Mouse (Mus musculus): ENCODE results near the gene Irf8.
A peak's percentile ranks its signal among the peaks of the same experiment; 100 is the strongest.

Gene Irf8

DNA sequence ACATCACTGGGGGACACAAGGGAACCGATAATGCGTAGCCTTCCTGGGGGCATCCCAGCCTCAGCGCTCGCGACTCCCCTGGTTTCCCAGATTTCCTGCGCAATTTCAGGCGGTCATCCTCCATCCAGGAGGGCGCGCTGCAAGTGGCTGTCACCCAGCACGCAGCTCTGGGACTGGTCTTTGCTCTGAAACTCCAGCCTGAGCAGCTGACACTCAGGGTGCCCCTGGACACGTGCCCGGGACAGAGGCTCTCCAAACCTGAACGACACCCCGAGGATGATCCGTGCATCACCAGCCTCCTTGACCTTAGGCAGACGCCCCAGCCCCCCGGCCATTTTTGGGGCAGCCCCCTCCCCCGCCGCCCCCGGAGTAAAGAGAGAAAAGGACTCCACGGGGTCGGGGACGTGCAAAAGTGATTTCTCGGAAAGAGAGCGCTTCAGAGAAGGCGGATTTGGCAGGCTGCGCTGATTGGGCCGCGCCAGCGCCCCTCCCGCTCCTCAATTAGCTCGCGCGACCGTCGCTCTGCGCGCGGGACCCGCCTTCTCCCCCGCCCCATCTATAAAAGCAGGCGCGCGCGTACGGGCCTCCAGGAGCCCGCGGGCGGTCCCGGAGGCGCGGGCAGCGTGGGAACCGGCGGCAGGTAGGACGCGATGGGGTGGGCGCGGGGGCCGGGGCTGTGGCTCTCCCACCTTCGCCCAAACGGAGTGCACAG is at the start of gene Irf8:
Irf8 (plus strand) TSS at position 589 of the 712 bp plus-strand sequence.
- DNase-seq (ENCODE audit: low spot score) = peak; percentile 76

DNA sequence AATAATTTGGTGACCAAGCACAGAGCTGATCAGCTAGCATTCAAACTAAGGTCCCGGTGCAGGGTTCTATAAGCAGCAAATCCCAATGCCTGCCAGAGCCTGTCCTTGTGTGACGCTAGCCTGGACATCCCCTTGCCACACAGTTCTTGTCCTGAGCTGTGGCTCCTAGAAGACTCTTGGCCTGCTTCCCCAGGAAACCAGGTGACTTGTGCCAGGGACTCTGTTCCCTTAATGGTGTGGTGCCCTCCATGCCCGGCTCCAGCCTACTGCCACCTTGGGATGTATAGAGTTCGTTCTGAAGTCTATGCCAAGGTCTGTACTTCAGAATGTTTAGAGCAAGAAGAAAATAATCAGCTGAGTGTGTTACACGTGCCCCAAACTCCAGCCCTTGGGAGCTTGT is 49.6 kb upstream of the Irf8 start:
- DNase-seq (ENCODE audit: low spot score) = no peak

DNA sequence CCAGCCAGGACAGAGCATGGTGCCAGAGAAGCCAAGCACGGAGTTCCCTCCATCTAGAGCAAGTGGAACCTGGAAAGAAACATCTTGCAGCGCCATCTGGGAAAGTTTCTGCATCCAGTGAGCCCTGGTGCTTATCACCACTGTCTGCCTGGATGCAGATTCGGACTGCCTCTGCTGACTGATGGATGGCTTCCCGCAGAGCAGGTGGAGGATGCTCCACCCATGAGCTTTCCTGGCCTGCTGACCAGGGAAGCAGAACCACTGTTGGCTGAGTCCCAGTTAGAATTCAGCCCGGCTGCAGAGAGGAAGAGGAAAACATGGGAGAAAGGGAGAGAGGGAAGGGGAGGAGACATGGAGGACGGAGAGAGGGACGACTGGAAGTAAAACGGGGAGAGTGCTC is 48.4 kb upstream of the Irf8 start:
- DNase-seq (ENCODE audit: low spot score) = no peak

DNA sequence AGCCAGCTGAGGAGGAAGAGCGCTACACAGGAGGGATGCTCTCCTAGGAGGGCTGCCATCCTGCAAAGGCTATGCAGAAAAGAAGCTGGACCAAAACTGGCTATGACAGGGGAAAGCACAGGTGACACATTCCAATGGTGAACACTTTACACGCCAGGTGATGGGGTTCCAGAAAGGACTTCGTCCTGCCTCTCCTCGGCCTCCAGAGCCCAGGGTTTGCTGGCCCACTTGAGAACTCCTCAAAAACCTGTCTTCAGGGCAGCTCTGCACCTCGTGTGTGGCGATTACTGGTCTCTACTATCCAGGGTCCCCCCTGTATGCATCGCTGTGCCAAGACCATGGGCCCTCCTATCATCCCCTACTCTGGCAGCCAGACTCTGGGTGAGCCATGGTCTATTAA is 47.6 kb upstream of the Irf8 start:
- no peak for DNase-seq (ENCODE audit: low spot score)

DNA sequence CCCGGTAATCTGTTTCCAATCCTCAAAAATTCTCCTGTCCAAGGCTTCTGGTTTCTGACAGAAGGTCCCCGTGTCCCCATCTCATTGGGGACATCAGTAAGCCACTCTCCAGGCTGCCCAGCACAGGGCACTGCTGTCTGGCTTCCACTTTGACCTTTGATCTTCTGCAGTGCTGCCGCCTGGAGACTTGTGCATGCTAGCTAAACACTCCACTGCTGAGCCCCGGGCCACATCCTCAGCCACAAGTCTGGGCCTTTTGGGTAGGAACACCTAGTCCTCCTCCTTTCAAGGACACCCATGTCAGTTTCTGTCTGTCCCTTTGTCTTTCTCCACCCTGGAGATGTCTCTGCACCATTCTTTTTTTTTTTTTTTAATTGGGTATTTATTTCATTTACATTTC is 43.2 kb upstream of the Irf8 start:
- no peak for DNase-seq (ENCODE audit: low spot score)

DNA sequence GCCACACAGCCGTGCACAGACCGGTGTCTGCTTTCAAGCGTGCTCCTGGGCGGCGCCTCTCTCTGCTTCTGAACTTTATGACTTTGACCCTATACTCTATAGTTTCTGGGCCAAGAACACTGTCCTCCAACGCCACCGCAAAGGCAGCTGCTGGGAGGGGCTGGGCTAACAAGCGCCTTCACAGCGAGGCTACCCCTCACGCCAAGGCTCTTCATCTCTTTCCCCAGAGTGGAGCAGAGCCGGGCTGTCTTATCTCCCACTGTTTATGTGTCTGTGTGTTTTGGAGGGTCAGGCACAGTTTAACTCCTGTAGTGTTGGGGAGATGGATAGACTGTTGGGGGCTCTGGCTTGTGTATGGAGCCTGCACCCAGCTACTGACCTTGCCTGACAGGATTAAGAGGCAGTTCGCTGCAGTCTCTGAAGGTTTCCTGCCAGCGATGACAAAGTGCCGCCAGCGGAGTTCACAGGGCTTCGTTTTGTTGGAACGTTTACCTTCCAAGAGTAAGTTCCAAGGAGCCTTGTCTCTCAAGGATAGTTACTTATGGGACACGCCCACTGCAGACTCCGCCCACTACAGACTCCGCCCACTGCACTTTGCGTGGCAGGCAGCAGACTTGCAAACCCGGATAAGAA is 42.2 kb upstream of the Irf8 start:
- DNase-seq (ENCODE audit: low spot score) = no peak

DNA sequence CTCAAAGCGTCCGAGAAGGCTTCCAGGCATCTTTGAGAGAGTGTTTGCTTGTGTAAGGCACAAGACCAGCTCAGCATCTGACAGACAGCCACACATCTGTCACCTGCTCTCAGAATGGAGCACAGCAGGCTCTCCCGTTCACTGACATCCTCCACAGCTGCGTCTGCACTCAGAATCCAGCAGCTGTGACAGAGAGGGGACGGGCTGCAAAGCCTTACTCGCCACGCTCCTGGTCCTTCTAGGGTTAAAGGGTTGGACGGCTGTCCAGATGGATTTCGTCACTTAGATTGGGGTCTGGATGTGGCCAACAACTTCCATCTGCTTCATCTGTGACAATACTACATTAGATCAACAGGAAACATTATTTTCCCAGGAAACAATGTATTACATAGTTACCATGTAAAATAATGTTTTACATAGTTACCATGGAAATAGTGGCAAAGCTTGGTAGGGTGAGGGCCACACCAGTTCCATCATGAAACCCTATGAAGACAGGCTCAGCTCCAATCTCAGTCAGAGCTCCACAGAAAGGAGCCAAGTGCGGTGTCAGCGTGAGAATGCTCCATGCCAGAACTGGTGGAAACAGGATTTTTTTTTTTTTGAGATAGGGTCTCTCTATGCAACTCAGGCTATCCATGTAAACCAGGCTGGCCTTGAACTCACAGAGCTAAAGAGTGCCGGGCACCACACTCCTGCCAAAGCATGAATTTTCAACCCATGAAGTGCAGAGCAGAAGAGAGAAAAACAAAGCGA is 39.6 kb upstream of the Irf8 start:
- no peak for DNase-seq (ENCODE audit: low spot score)

DNA sequence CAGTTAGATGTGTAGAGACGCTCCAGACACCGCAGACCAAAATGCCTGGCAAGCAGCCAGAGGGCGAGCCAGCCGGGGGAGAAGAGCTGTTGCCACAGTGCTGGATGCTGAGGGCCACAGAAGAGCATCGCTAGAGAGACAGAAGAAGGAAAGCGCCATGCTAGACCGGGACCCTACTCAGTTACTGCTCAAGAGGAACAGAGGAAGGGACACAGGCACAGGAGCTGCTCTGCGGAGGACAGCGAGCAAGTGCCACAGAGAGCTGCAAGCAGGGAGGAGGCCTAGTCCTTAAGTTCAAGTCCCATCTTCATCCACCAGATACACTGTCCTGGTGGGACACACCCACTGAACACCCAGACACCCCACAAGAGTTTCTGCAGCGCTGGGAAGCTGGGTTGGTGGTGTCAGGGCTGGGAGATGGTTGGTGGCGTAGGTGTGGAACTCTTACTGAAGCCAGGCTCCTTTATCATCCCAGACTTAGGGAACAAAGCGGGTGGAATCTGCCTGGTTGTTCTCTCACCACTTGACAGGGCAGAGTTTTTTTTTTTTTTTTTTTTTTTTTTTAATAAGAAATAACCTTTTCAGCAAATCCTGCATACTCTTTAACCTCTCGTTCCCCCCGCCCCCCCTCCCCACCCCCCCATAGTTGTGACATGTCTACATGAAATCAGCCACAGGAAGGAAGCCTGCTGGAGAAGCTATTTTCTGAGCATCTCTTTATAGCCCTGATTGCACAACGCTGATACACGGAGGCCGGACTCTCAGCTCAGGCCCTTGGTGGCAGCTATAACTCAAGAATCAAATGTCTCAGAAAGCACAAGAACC is 38.8 kb upstream of the Irf8 start:
- DNase-seq (ENCODE audit: low spot score) = no peak

DNA sequence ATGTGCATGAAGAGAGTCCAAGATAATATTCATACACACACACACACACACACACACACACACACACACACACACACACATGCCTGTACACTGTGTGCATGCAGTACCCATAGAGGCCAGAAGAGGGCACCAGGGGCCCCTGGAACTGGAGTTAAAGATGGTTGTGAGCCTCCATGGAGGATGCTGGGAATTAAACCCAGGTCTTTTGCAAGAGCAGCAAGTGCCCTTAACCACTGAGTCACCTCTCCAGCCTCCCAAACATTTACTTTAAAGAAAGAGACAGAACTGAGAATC is 38.2 kb upstream of the Irf8 start:
- no peak for DNase-seq (ENCODE audit: low spot score)

DNA sequence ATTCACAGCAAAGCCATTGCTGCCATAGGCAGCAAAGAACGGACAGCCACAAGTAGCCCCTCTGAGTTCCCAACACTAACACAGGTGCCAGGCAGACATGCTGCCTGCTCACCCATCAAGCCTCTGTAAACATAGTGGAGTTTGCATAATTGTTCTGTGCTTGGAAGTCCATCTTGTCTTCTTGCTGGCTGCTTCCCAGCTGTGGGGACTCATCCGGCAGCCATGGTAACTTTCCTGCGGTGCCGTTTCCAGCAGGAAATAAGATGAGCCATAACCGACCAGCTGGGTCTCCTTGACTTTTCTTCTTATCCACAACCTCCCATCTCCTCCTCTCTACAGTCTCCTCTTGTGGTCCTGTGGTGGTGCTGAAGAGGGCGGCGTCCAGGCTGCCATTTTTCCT is 37.7 kb upstream of the Irf8 start:
- DNase-seq (ENCODE audit: low spot score) = no peak

DNA sequence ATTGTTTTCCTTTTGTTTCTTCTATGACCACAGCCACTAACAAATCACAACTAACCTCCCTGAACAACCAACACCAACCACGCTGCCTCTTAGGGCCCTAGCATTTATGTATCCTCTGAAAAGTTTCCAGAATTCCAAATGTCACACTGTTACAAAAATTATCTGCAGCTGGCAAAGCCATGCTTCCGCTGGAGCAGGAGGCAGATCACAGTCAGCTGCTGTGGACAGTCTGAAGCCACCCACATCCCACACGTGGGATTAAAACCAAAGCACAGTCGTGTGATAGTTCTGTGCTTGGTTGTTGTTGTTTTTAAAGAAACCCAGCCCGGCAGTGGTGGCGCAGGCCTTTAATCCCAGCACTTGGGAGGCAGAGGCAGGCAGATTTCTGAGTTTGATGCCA is 37.1 kb upstream of the Irf8 start:
- no peak for DNase-seq (ENCODE audit: low spot score)

DNA sequence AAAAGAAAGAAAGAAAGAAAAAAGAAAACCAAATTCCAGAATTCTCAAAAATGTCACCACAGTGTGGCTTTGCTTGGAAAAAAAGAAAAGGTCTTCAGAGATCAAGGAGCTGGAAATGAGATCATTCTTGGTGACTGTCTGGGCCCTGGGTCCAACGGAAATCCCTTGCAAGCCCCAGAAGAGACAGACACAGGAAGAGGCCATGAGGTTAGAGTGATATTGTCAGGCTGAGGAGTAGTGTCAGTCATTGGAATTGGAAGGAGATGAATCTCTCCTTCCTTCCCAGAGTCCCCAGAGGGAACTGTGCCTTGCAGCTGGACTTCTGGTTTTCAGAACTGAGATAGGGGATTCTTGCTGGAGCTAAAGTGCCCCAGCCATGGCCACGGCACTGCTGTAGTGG is 36.6 kb upstream of the Irf8 start:
- no peak for DNase-seq (ENCODE audit: low spot score)

DNA sequence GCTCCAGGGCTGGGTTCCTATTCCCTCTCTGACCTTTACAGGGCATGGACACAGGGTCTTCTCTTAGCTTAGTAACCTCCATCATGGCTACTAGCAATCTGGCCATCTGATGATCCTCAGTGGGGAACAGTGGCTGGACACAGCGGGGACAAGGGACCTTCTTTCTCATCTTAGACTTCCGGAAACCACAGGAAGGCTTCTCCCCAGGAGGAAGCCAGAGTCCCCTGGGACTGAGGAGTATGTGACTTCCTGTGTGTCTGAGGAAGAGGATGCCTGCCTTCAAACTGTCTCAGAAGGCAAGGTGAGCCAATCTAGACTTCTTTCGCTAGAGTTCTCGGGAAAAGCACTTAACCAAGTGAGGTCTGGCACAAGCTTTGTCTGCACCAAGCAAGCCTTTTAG is 36.1 kb upstream of the Irf8 start:
- DNase-seq (ENCODE audit: low spot score) = no peak

DNA sequence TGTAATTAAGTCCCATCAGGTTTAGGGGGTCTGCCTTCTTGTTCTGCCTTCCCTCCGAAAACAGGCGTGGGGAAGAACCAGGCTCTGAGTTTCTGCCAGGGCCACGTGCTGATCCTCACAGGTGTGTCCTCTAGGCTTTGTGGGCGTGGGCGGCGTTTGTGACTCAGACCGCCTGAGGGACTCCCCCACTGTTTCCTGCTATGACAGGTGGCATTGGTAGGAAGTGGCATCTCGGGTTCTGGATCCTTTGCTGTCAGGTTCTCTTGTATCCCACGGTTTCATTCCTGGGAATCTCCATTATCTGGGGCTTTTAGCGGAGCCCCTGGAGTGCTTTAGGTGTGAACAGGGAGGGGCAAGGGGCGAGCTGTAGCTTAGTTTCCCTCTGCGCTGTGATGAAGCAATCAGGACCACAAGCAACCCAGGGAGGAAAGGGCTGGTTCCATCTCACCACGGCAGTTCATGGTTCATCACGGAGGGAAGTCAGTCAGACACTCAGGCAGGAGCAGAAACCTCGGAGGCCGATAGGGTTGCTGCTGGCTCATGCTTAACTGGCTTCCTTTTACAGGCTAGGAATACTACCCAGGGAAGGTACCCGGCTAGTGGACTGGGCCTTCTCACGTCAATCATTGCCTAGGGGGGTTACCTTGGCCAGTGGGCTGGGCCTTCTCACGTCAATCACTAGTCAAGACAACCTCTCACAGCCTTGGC is 34.2 kb upstream of the Irf8 start:
- DNase-seq (ENCODE audit: low spot score) = no peak

DNA sequence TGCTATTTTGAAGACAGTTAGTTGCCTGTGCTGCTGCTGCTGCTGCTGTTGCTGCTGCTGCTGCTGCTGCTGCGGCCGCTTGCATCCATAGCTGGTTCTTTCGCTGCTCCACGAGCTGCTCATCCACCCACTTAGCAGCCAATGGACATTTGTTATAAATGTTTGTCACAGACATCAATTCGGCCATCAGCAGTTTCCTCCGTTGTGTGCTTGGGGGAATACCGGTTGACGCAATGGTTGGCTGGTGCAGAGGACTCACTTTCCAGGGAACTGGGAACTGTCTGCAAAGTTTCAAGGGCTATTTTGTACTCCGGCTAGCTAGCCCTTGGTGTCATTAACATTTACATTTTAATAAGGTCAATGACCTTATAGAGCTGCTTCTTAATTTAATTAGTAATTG is 32.0 kb upstream of the Irf8 start:
- DNase-seq (ENCODE audit: low spot score) = no peak

DNA sequence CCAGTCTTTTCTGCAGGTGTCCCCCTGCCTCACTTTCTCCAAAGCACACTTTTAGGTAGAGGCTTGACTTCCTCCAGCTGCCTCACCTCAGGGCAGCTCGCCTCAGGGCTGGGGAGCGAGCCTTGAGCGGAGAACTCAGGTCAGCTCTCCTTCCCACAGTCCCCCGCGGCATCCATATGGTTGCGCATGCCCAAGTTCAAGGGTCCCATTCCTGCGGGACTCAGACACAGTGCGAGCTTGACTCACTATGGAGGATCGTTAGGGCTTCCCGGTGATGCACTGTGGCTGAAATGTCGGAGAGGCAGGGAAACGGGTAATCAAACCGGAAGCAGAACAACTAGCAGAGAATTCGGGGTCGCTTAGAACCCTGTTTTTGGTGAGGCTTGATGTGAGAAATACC is 31.0 kb upstream of the Irf8 start:
- no peak for DNase-seq (ENCODE audit: low spot score)

DNA sequence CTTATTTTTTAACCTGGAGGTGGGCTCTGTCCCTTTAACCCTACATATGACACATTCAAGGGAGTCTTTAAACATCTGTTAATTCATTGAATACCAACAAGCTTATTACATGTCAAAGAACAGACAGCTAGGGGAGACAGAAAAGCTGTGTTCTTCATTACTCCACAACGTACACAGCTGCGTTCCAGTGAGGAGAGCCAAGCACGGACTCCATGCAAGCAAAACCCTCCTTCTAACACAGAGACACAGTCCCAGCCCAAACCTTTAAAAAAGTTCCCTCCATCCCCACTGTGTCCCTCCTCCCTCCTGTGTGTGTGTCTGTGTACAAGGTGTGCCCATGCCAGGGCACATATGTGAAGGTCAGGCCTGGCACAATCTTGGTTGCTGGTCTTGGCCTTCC is 30.0 kb upstream of the Irf8 start:
- DNase-seq (ENCODE audit: low spot score) = no peak

DNA sequence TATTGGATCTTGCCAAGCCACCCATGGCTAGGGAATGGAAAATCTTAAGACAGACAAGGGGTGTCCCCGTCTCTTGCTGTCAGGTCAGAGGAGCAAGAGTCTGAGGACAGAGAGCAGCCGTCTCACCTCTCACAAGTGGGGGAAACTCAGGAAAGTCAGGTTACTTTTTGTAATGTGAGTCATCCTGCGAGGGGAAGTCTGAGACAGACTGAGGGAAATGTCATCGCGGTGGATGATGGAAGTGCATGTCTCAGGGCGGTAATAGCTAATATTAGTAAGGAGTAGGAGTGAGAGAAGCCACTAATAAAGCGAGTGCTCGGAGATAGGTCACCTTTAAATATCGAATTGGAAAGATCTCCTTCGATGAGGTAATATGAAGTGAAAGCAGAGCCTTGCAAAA is 27.0 kb upstream of the Irf8 start:
- no peak for DNase-seq (ENCODE audit: low spot score)

DNA sequence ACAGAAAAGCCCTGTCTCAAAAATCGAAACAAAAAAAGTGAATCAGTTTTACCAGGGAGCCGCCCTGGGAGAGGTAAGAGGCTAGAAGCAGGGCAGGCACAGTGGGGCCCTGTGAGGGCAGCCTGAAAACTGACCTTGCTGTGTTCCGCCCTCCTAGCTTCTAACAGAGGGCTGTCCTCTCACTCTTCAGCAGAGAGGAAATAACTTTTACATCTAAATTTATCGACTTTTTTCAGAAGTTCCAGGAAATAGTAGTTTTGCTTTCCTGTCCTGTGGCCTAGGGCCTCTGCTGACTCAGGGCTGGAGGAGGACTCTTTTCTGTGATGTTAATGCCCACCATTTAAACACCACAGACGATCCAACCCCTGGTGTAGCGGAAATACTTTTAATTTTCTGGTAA is 21.0 kb upstream of the Irf8 start:
- no peak for DNase-seq (ENCODE audit: low spot score)

DNA sequence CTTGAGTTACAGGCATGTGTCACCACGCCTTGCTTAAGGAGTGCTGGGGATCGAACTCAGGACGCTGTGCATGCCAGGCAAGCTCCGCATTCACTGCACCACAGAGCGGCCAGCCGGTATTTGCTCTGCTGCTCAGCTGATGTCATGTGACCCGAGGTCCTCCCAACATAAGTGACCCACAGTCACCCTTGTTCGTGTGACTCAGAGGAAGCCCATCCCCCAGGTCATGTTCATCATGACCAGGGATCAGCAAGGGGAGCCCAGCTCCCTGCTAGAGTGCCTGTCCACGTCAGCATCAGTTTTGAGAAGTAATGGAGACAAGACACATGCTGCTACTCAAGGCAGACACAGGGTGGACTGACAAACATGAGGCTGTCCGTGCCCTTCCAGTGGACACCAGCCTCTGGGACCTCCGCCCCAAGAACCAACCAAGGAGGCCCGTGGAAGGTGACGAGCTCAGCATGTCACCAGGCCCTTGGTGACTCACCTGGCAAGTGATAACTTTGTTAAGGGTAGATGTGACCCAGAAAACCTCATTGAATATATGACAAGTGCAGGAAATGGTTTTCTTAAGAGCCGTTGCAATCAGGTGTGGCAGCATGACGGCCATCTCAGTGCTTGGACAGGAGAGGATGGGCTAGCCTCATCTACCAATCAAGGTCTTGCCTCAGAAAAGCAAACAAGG is 20.0 kb upstream of the Irf8 start:
- no peak for DNase-seq (ENCODE audit: low spot score)

DNA sequence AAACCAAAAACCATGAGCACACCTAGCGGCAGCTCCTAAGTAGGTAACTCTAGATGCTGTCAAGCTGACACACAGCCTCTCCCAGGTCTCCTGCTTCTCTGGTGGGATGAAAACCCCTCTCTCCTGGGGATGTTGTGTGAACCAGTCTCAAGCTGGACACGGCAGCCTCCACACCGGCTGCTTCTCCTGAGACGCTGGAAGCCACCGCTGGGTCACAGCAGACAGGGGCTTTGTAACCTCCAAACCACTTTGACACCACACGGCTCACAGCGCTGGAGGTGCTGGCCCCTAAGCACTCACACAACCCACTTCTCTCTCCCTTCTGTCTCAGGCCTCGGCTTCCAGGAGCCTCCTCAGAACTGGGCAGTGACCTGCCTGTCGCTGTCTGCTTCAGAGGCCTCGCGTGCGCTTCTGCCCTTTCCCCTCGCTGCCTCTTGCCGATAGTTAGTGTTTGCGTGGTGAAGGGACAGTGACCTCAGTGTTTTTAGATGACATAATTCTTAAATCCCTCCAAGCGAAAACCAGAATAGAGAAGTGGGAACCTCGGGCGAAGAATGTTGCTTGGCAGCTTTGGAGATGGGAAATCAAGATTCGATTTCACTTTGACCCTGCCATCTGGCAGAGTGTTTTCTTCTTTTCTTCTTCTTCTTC is 16.4 kb upstream of the Irf8 start:
- DNase-seq (ENCODE audit: low spot score) = no peak

Data from ovary, postnatal 14 days (tissue).